Mouse (Mus musculus) intestine, embryonic 14.5 days (tissue): Measurements from ENCODE around the gene Gm37240. TPM values are rescaled to one million over a fixed set of nuclear protein-coding genes. Genes with fewer than 3 reads are reported as not detected.
A peak's percentile ranks its signal among the peaks of the same experiment; 100 is the strongest.

ENCODE experiments used
- ATAC-seq: fragments of 200-750 bp; cut with Nextera tagmentation; replicated peaks from 2 replicates; pipeline ENCODE4 v1.8.0; 2017; ENCODE audit warnings: low read depth, moderate number of reproducible peaks, moderate TSS enrichment, moderate library complexity; ENCODE audit not compliant: low FRiP score, low TSS enrichment
- DNase-seq: peaks from one replicate; pipeline ENCODE4 v3.0.0-alpha.2; 2018; ENCODE audit warnings: low spot score
- H3K27ac ChIP-seq: fragments of 300-500 bp; sonication (generic); 2 replicates; pipeline ENCODE4 v1.5.1; 2014; ENCODE audit warnings: low read depth, mild to moderate bottlenecking, control low read depth
- H3K27me3 ChIP-seq: fragments of 300-500 bp; sonication (generic); replicated peaks from 2 replicates; pipeline ENCODE4 v1.6.1; 2014; ENCODE audit warnings: low read length, control low read depth; ENCODE audit not compliant: control insufficient read depth, insufficient read depth
- H3K36me3 ChIP-seq: fragments of 300-500 bp; sonication (generic); 2 replicates; pipeline ENCODE4 v1.6.1; 2014; ENCODE audit warnings: low read length, control low read depth; ENCODE audit not compliant: control insufficient read depth, insufficient read depth
- H3K4me1 ChIP-seq: fragments of 300-500 bp; sonication (generic); replicated peaks from 2 replicates; pipeline ENCODE4 v1.6.1; 2014; ENCODE audit warnings: low read length, control low read depth, mixed read lengths; ENCODE audit not compliant: control insufficient read depth, insufficient read depth
- H3K4me2 ChIP-seq: fragments of 300-500 bp; sonication (generic); 2 replicates; pipeline ENCODE4 v1.6.1; 2014; ENCODE audit warnings: low read length
- H3K4me3 ChIP-seq: fragments of 300-500 bp; sonication (generic); 2 replicates; pipeline ENCODE4 v1.5.1; 2014; ENCODE audit warnings: low read depth, low read length, control low read depth, mixed read lengths
- H3K9ac ChIP-seq: fragments of 300-500 bp; sonication (generic); 2 replicates; pipeline ENCODE4 v1.6.1; 2014; ENCODE audit warnings: mild to moderate bottlenecking, low read length
- H3K9me3 ChIP-seq: fragments of 300-500 bp; sonication (generic); 2 replicates; pipeline ENCODE4 v1.6.1; 2016; ENCODE audit warnings: low read length, control low read depth; ENCODE audit not compliant: control insufficient read depth
- WGBS: fragments of 180-500 bp; shearing (Covaris S2); extraction: QIAGEN DNeasy Blood & Tissue Kit; methylation state at CpG from one replicate; pipeline ENCODE4 v1.1.7; 2014; 5-methylcytosine and 5-hydroxymethylcytosine counted together
- polyA plus RNA-seq: library from polyadenylated mRNA; unstranded; fragments of >200 nt; fragmentation: Nextera tagmentation; extraction: Ambion mirVana; gene quantifications from 2 replicates; pipeline ENCODE4 v1.2.1, GENCODE M21; 2014

Gene Gm37240
- polyA plus RNA-seq, 1 experiment from 2014 or later: 5.3 TPM

DNA sequence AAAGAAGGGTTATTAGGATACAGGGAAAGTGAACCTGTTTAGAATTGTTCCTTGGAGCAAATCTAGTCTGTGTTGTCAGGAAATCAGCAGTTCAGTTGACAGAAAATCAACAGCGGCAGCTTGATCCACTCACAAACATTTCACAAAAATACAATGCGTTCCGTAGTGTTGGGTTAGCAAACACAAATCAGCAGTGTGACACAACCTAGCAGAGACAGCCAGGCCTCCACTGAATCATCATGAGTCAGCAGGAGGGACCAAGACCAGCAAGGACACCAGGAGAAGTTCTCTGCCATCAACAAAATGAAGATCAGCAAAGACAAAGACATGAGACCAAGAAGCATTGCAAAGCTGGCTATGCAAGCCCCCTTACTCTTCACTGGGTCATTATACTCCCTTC, 688.8 kb downstream of the Gm37240 start:
- DNase-seq (no peak), ATAC-seq (no peak)
- Histone ChIP-seq H3K27me3 (no peaks in the 10 kb centered on the region), H3K4me1 (no peaks in the 10 kb centered on the region), H3K9ac (no peak overlapping the region), H3K4me3 (no peak overlapping the region), H3K27ac (no peak overlapping the region), H3K36me3 (no peaks in the 10 kb centered on the region), H3K4me2 (no peak overlapping the region), H3K9me3 (no peaks in the 10 kb centered on the region)
- WGBS: 94% methylated on average over 3 of the region's 3 CpGs

DNA sequence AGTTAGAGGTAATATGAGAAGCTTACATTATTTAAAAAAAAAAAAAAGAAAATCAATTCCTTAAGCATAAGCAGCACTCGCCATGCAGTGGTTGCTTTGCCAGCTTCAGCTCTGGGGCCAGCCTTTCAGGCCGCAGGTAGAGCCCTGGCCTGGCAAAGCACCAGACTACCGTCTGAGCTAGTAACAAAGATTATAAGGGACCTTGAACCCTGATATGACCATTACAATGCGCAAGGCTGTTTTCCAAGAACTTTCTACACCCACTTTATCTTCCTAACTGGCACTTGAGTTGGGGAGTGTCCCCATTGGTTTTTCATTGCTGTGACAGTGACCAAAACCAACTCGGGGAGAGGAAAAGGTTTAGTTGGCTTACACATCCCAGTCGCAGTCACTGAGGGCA, 690.2 kb downstream of the Gm37240 start:
- H3K9ac ChIP-seq: no peak overlapping the region
- WGBS: 73% methylated on average over 6 of the region's 6 CpGs
- no peaks in the 10 kb centered on the region for H3K4me1 ChIP-seq
- H3K9me3 ChIP-seq: no peaks in the 10 kb centered on the region
- H3K4me3 ChIP-seq: no peak overlapping the region
- H3K4me2 ChIP-seq: no peak overlapping the region
- H3K27me3 ChIP-seq: no peaks in the 10 kb centered on the region
- no peaks in the 10 kb centered on the region for H3K36me3 ChIP-seq
- DNase-seq (no peak), ATAC-seq (no peak)
- H3K27ac ChIP-seq: no peak overlapping the region

DNA sequence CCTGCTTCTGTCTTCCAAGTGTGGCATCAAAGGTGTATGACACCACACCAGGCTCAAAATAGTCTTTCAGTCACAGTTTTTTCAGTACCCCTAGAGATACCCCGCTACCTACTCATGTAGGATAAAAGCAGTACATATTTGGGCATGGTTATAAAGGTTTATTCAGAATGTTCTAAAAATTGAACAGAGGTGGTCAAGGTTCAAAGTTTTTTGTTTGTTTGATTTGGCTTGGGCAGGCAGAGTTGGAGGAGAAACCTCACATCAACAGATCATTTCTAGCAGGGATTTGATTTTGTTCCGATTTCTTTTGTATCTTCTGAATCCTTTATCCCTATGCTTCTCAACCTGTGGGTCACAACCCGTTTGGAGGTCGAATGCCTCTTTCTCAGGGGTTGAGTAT, 690.7 kb downstream of the Gm37240 start:
- 88% methylated on average over 4 of the region's 4 CpGs for WGBS
- no peaks in the 10 kb centered on the region for H3K36me3 ChIP-seq
- no peaks in the 10 kb centered on the region for H3K27me3 ChIP-seq
- DNase-seq (no peak), ATAC-seq (no peak)
- no peak overlapping the region for H3K27ac ChIP-seq
- no peaks in the 10 kb centered on the region for H3K4me1 ChIP-seq
- no peak overlapping the region for H3K4me3 ChIP-seq
- no peaks in the 10 kb centered on the region for H3K9me3 ChIP-seq
- no peak overlapping the region for H3K9ac ChIP-seq
- H3K4me2 ChIP-seq: no peak overlapping the region

DNA sequence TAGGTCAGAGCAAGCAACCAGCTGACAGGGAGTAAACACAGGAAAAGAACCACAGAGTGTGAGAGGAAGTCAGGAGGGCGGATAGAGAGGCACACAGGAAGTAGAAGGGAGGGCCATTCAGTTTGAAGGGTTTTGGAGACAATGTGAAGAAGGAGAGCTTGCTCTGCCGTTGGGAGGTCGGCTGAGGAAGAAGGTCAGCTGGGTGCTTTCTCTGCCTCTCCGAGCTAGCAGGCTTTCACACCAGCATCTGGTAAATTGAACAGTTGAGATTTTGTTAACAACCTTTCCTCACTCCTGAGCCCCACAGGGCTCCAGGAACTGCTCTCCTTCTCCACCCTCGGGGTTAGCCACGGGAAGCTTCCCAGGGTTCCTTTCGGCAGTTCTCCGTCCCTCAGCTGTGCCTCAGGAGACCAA, 692.2 kb downstream of the Gm37240 start:
- Histone ChIP-seq H3K9me3 (no peaks in the 10 kb centered on the region), H3K4me3 (no peak overlapping the region), H3K27me3 (no peaks in the 10 kb centered on the region), H3K4me2 (0 out of 2 replicates have a peak overlapping the region, but pooled peaks have one; percentile 22), H3K27ac (no peak overlapping the region), H3K9ac (no peak overlapping the region), H3K4me1 (no peaks in the 10 kb centered on the region), H3K36me3 (no peaks in the 10 kb centered on the region)
- no peak for DNase-seq
- no peak for ATAC-seq
- WGBS: 54% methylated on average over 8 of the region's 8 CpGs

DNA sequence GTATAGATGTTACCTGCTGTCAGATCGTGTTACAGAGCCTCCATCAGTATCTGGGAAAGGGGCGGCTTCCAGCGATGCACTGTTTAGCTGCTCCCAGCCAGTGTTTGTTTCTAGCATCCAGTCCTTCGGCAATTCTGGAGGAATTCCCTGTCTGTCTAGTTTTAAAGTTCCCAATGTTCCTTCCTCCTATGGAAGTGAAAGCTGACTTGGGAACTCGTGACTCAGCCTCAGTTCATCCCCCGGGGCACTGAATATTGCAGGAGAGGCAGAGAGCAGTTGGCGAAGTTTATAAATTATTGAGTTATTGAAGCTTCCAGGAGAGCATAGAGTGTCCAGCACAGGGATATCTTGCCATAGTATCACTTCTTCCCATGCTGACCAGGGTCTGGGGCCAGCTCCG, 697.5 kb downstream of the Gm37240 start:
- Histone ChIP-seq H3K27ac (no peak overlapping the region), H3K27me3 (no peaks in the 10 kb centered on the region), H3K9ac (no peak overlapping the region), H3K4me2 (no peak overlapping the region), H3K4me1 (peaks cover 14% of the 10 kb centered on the region), H3K9me3 (no peaks in the 10 kb centered on the region), H3K36me3 (no peaks in the 10 kb centered on the region), H3K4me3 (no peak overlapping the region)
- DNase-seq (no peak), ATAC-seq (no peak)
- WGBS: 45% methylated on average over 8 of the region's 8 CpGs

DNA sequence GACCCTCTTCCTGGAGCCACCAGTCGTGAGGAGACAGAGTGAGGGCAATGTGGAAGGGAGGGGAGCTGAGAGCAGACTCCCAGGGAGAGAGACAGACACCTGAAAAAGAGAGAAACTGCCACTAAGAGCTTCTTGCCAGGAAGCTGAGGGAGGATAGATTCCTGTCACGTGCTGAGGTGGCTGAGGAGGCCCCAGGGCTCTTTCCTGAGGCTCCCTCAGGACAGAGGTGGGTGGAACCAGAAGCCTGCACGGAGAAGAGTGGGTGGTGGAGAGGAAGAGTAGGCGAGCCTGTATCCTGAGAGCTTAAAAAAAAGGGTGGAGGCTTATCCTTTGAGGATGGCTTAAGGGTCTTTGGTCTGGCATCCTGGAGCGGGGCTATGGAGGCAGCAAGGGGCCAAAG, 699.0 kb downstream of the Gm37240 start:
- ATAC-seq (no peak), DNase-seq (no peak)
- Histone ChIP-seq H3K4me3 (no peak overlapping the region), H3K36me3 (no peaks in the 10 kb centered on the region), H3K27ac (no peak overlapping the region), H3K4me1 (peaks cover 14% of the 10 kb centered on the region), H3K9me3 (no peaks in the 10 kb centered on the region), H3K4me2 (no peak overlapping the region), H3K9ac (no peak overlapping the region), H3K27me3 (no peaks in the 10 kb centered on the region)
- WGBS: 33% methylated on average over 5 of the region's 5 CpGs

DNA sequence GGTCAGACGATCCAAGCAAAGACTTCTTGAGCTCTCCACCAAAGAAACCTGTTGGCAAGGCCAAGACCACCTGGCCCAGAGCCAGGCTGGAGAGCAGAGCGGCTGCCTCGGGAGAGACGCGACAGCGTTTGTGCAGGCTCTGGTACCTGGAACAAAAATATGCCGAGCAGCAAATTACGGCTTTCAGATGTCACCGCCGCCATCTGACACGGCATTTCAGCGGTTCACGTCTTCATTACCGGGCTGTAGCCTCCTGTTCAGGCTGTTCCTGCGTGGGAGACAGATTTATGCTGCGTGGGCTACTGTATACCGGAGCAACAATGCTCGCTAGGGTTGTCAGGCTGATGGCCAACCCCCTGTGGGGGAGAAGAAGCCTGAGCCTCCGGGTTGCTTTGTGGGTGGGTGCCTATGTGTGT, 700.6 kb downstream of the Gm37240 start:
- Histone ChIP-seq H3K36me3 (no peaks in the 10 kb centered on the region), H3K9me3 (no peaks in the 10 kb centered on the region), H3K9ac (no peak overlapping the region), H3K4me3 (no peak overlapping the region), H3K4me1 (peaks cover 14% of the 10 kb centered on the region), H3K27ac (no peak overlapping the region), H3K4me2 (peak overlapping the region; percentile 7; the same call in 1 of the 2 replicates), H3K27me3 (no peaks in the 10 kb centered on the region)
- WGBS: 52% methylated on average over 19 of the region's 19 CpGs
- no peak for ATAC-seq
- DNase-seq: no peak

DNA sequence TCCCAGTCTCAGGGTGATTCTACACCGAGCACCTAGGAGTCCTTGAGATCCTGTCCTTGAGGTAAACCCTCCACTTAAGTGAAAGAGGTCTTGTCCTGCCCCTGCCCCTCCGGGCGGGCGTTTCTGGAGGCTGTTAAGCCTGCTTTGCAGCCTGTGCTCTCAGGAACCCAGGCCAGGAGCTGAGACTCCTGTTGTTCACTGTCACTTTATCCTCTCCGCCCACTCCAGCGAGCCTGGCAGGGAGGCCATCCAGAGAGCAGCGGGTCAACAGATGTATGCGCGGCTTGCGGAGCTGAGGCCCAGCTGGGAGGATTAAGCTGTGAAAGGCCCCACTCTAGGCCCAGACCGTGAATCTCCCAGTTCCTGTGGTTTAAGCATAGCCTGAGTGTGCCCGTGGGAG, 701.5 kb downstream of the Gm37240 start:
- Histone ChIP-seq H3K36me3 (no peaks in the 10 kb centered on the region), H3K9me3 (no peaks in the 10 kb centered on the region), H3K27ac (no peak overlapping the region), H3K27me3 (no peaks in the 10 kb centered on the region), H3K4me1 (peaks cover 14% of the 10 kb centered on the region), H3K4me2 (no peak overlapping the region), H3K9ac (no peak overlapping the region), H3K4me3 (no peak overlapping the region)
- no peak for ATAC-seq
- DNase-seq: peak; percentile 62
- WGBS: 10% methylated on average over 12 of the region's 12 CpGs

DNA sequence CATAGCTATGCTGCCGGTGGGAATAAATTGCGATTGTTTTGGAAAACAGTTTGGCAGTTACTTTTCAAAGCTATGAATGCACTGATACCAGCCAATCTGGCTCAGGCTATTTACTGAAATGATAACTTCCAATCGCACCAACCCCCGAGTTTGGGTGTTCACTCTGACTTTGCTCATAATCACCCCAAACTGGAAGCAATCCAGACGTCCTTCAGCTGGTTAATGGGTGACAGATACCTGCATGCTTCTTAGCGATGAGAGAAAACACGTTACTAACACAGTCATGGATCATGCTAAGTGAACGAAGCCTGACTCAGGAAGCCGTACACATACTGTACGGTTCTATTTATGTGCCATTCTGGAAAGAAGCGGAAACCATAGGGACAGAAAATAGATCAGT, 702.4 kb downstream of the Gm37240 start:
- DNase-seq (no peak), ATAC-seq (no peak)
- H3K4me2 ChIP-seq: no peak overlapping the region
- no peak overlapping the region for H3K9ac ChIP-seq
- H3K27ac ChIP-seq: no peak overlapping the region
- no peak overlapping the region for H3K4me3 ChIP-seq
- 44% methylated on average over 11 of the region's 11 CpGs for WGBS
- H3K36me3 ChIP-seq: no peaks in the 10 kb centered on the region
- peaks cover 14% of the 10 kb centered on the region for H3K4me1 ChIP-seq
- H3K9me3 ChIP-seq: peaks cover 3% of the 10 kb centered on the region; the same call in 1 of the 2 replicates
- no peaks in the 10 kb centered on the region for H3K27me3 ChIP-seq
